Comparison of ENCODE assay signal across 1 mouse cellular context in the genomic region with DNA sequence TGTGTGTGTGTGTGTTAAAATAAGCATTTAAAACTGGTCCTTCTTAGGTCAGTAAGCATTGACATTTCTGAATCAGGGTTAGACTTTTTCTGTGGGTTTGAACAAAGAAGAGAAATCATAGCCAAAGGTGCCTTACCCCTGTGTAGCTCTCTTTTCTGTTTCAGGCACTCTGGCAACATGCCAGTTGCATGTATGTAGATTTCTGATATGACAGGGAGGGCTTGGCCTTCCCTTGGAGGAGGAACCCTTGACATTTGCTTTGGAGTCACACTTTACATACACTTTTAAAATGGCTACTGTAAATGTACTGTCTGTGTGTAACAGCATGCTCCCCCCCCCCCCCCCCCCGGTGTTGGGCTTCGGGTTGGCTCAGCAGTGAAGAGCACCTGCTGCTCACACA.
TF ChIP-seq lines count a peak whose summit lies in the region.

No protein-coding gene starts in this region.

TF ChIP-seq in CH12.LX, 34 proteins besides CTCF, POLR2A, EP300 and RAD21 (continued from another document):
- TF ChIP-seq KAT2A (IDR thresholded peaks at IDR 0.05; ENCODE audit: insufficient replicate concordance, low read length) (no peak), E2F4 (IDR thresholded peaks at IDR 0.05; ENCODE audit: insufficient replicate concordance, low read depth, low read length) (no peak), BHLHE40 (IDR thresholded peaks at IDR 0.05; ENCODE audit: low read depth, low read length) (no peak), NRF1 (IDR thresholded peaks at IDR 0.05; ENCODE audit: low read depth, low read length) (no peak)
